Mouse (Mus musculus) forebrain, embryonic 15.5 days (tissue): ENCODE measurements around the gene Gm10282. TPM values are rescaled to one million over a fixed set of nuclear protein-coding genes. Genes with fewer than 3 reads are reported as not detected.
A peak's percentile ranks its signal among the peaks of the same experiment; 100 is the strongest.

Source experiments
- ATAC-seq: fragments of 200-750 bp; cut with Nextera tagmentation; replicated peaks from 2 replicates; pipeline ENCODE4 v1.8.0; 2017; ENCODE audit warnings: mild to moderate bottlenecking, moderate TSS enrichment, moderate library complexity
- H3K27ac ChIP-seq: fragments of 300-500 bp; sonication (generic); replicated peaks from 2 replicates; pipeline ENCODE4 v1.5.1; 2015; ENCODE audit warnings: mild to moderate bottlenecking, inconsistent platforms
- H3K27me3 ChIP-seq: fragments of 300-500 bp; sonication (generic); 2 replicates; pipeline ENCODE4 v1.6.1; 2015; ENCODE audit warnings: inconsistent platforms
- H3K36me3 ChIP-seq: fragments of 300-500 bp; sonication (generic); 2 replicates; pipeline ENCODE4 v1.6.1; 2015; ENCODE audit warnings: mild to moderate bottlenecking, inconsistent platforms
- H3K4me1 ChIP-seq: fragments of 300-500 bp; sonication (generic); 2 replicates; pipeline ENCODE4 v1.6.1; 2015; ENCODE audit warnings: inconsistent platforms
- H3K4me2 ChIP-seq: fragments of 300-500 bp; sonication (generic); replicated peaks from 2 replicates; pipeline ENCODE4 v1.6.1; 2015; ENCODE audit warnings: mild to moderate bottlenecking, inconsistent platforms
- H3K4me3 ChIP-seq: fragments of 300-500 bp; sonication (generic); 2 replicates; pipeline ENCODE4 v1.5.1; 2015; ENCODE audit warnings: mild to moderate bottlenecking, inconsistent platforms
- H3K9ac ChIP-seq: fragments of 300-500 bp; sonication (generic); replicated peaks from 2 replicates; pipeline ENCODE4 v1.6.1; 2015; ENCODE audit warnings: mild to moderate bottlenecking, inconsistent platforms
- H3K9me3 ChIP-seq: fragments of 300-500 bp; sonication (generic); 2 replicates; pipeline ENCODE4 v1.6.1; 2016; ENCODE audit warnings: inconsistent platforms
- WGBS: fragments of 180-500 bp; shearing (Covaris S2); methylation state at CpG from one replicate; pipeline ENCODE4 v1.1.7; 2015; ENCODE audit warnings: mixed read lengths; 5-methylcytosine and 5-hydroxymethylcytosine counted together
- polyA plus RNA-seq: library from polyadenylated mRNA; unstranded; fragments of >200 nt; fragmentation: Nextera tagmentation; extraction: Ambion mirVana; gene quantifications from 2 replicates; pipeline ENCODE4 v1.2.1, GENCODE M21; 2015

The Gm10282 gene
- polyA plus RNA-seq, 1 experiment from 2014 or later, result 23.1 TPM

DNA sequence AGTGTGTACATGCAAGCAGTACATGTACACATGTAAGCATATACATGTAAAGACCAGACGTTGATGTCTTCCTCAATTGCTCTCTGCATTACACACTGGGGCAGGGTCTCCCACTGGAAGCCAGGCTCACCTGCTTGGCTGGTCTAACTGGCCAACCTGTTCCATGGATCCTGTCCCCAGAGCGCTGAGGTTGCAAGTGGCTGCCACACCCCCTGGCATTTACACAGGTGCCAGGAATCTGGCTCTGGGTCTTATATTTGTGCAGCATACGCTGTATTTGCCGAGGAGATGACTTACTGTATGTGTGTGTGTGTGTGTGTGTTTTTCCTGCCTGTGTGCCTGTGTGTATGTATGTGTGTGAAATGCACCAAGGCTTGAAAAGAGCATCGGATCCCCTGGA lies 1.9 kb upstream of the Gm10282 start:
- Histone ChIP-seq H3K9ac (no peak overlapping the region), H3K27me3 (no peaks in the 10 kb centered on the region), H3K4me2 (no peak overlapping the region), H3K27ac (no peak overlapping the region), H3K36me3 (no peaks in the 10 kb centered on the region), H3K4me3 (no peak overlapping the region), H3K4me1 (peaks cover 5% of the 10 kb centered on the region; the same call in 1 of the 2 replicates), H3K9me3 (no peaks in the 10 kb centered on the region)
- ATAC-seq, result no peak
- WGBS, result 91% methylated on average over 5 of the region's 5 CpGs

DNA sequence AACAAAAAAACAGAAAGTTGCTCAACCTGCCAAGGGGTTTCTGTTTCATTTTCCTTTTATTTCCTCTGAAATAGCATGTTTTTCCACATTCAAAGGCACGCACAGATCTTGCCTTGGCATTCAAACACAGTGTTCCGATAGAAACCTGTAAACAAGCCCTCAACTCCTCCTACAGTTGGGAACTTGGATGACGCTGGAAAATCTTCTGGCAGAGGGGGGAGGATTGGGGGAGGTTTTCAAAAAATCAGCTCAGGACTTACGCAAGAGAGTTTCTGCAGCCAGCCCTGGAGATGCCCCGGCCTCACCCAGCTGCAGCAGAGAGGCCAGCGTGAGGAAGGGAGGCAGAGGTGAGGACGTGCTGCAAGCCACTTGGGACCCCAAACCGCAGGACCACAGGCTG lies 1.4 kb downstream of the Gm10282 start:
- no peak overlapping the region for H3K27ac ChIP-seq

DNA sequence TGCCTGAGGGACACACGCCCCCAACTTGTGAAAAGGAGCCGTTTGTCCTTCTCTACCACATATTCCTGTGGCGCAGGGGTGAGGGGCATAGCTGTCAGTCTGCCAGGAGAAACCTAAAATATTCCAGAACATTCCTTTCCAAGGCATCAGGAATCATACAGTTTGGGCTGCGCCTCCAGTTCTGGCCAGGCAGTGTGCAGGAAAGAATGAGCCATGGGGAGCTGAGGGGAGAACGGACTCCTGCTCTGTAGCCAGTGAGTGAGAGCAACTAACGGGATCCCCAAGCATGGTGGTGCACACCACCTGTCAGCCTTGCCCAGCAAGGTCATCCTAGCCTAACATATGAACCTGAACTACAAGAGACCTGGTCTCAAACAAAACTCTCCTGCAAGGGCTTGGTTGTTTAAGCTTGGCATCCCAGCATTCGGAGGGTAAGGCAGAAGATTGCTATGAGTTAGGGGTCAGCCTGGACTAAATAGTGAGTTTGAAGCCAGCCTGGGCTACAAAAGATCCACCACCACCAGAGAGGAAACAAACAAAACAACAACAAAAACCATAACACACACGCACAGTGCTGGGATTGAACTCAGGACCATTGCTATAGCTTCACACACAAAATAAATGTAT lies 2.0 kb downstream of the Gm10282 start:
- WGBS, result 73% methylated on average over 8 of the region's 8 CpGs
- Histone ChIP-seq H3K27me3 (no peaks in the 10 kb centered on the region), H3K9me3 (no peaks in the 10 kb centered on the region)

More for the DNA sequence above, 1.4 kb downstream of the Gm10282 start:
- Histone ChIP-seq H3K4me3 (no peak overlapping the region), H3K4me1 (no peaks in the 10 kb centered on the region; the same call in 1 of the 2 replicates), H3K9ac (no peak overlapping the region), H3K9me3 (no peaks in the 10 kb centered on the region), H3K4me2 (no peak overlapping the region), H3K36me3 (no peaks in the 10 kb centered on the region), H3K27me3 (no peaks in the 10 kb centered on the region)
- 64% methylated on average over 8 of the region's 8 CpGs for WGBS
- ATAC-seq, result no peak

DNA sequence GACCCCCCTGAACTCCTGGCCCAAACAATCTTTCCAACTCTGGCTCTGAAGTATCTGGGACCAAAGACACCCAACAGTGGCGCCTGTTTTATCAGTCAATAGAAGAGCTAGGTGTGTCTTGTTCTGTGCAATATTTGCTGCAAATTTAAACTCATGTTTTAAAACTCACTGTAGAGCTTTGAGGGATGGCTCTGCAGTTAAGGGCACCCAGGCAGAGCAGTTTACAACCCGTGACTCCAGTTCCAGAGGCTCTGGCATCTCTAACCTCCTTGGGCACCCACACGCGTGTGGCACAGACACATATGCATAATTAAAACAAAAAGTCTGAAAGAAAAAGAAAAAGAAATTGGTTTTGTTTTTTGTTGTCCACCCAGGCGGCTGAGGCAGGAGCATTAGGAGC lies 3.6 kb downstream of the Gm10282 start:
- H3K36me3 ChIP-seq, result no peaks in the 10 kb centered on the region
- no peak overlapping the region for H3K4me3 ChIP-seq
- WGBS, result 88% methylated on average over 5 of the region's 5 CpGs
- no peak overlapping the region for H3K27ac ChIP-seq
- no peaks in the 10 kb centered on the region for H3K27me3 ChIP-seq
- no peak for ATAC-seq
- no peaks in the 10 kb centered on the region for H3K4me1 ChIP-seq
- H3K4me2 ChIP-seq, result no peak overlapping the region
- no peaks in the 10 kb centered on the region for H3K9me3 ChIP-seq
- no peak overlapping the region for H3K9ac ChIP-seq

More for the DNA sequence above, 2.0 kb downstream of the Gm10282 start:
- Histone ChIP-seq H3K4me3 (no peak overlapping the region), H3K4me2 (no peak overlapping the region), H3K9ac (no peak overlapping the region), H3K4me1 (no peaks in the 10 kb centered on the region; the same call in 1 of the 2 replicates), H3K27ac (no peak overlapping the region), H3K36me3 (no peaks in the 10 kb centered on the region)
- no peak for ATAC-seq

DNA sequence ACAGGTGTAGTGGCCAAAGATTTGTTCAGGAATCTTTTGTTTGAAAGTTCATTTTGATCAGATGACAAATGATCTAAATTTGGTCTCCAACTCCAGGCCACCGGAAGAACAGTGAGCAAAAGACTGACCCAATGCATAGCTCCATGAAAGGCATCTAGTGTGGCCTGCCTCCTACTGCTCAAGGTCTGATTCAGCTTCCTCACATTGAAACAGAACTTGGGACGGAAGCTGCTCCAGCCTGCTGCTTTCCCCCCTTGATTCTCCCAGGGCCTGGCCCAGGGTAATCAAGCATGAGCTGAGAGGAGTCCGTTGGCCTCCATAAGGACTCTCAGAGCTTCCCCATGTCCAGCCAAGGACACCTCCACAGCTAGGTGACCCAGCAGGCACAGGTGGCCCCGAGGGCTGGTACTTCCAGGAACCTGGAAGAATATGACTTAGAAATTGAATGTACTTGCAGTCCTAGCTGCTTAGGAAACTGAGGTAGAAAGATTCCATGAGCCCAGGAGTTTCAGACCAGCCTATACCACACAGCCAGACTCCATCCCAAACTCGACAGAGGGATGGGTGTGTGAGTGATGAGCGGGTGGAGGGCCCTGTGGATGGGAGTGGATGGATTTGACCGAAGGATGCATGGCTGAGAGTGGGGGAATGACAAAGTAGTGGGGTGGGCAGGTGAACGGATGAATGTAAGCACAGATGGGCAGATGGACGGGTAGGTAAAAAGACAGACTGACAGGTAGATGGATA lies 4.2 kb downstream of the Gm10282 start:
- whole genome bisulfite sequencing, result 76% methylated on average over 9 of the region's 9 CpGs
- Histone ChIP-seq H3K4me3 (no peak overlapping the region), H3K9ac (no peak overlapping the region), H3K4me2 (no peak overlapping the region), H3K9me3 (no peaks in the 10 kb centered on the region), H3K36me3 (no peaks in the 10 kb centered on the region), H3K27ac (no peak overlapping the region), H3K27me3 (no peaks in the 10 kb centered on the region), H3K4me1 (peaks cover 4% of the 10 kb centered on the region)
- ATAC-seq, result no peak

DNA sequence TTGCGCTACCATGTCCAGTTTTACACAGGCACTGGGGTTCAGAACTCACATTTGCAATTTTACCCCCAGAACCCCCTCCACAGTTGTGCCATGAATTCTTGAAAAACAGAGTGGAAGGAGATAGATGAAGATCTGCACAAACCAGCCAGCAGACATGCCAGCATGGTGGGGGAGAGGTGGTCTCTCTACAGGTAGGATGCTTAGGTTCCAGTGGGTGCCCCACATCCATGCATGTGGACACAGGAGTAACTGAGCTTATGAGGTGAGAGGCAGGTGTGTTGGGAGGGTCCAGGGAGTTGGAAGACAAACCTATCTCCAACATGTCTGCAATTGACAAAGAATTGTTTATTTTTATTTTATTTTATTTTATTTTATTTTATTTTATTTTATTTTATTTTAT lies 6.1 kb downstream of the Gm10282 start:
- no peaks in the 10 kb centered on the region for H3K27me3 ChIP-seq

DNA sequence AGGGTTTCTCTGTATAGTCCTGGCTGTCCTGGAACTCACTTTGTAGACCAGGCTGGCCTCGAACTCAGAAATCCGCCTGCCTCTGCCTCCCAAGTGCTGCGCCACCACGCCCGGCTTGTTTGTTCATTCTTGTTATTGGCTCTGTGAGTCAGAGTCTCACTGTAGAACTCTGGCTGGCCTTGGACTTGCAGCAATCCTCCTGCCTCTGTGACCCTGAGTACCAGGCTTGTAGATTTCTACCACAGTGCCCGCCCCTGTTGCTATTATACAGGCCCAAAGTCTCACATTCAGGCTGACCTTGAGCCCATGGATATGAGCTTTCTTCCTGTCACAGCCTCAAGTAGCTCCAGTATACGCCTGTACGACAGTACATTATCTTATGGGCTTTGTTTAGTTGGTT lies 8.5 kb downstream of the Gm10282 start:
- no peaks in the 10 kb centered on the region for H3K9me3 ChIP-seq
- no peak overlapping the region for H3K4me2 ChIP-seq
- H3K27ac ChIP-seq, result no peak overlapping the region
- H3K27me3 ChIP-seq, result no peaks in the 10 kb centered on the region
- no peak for ATAC-seq
- H3K36me3 ChIP-seq, result no peaks in the 10 kb centered on the region
- no peak overlapping the region for H3K4me3 ChIP-seq
- H3K9ac ChIP-seq, result no peak overlapping the region
- H3K4me1 ChIP-seq, result peaks cover 6% of the 10 kb centered on the region
- 93% methylated on average over 8 of the region's 8 CpGs for WGBS

More for the DNA sequence above, 6.1 kb downstream of the Gm10282 start:
- Histone ChIP-seq H3K36me3 (no peaks in the 10 kb centered on the region), H3K4me2 (no peak overlapping the region), H3K4me3 (no peak overlapping the region), H3K27ac (no peak overlapping the region), H3K9me3 (no peaks in the 10 kb centered on the region), H3K4me1 (peaks cover 6% of the 10 kb centered on the region), H3K9ac (no peak overlapping the region)
- 89% methylated on average over 1 of the region's 1 CpGs for WGBS
- ATAC-seq, result no peak

DNA sequence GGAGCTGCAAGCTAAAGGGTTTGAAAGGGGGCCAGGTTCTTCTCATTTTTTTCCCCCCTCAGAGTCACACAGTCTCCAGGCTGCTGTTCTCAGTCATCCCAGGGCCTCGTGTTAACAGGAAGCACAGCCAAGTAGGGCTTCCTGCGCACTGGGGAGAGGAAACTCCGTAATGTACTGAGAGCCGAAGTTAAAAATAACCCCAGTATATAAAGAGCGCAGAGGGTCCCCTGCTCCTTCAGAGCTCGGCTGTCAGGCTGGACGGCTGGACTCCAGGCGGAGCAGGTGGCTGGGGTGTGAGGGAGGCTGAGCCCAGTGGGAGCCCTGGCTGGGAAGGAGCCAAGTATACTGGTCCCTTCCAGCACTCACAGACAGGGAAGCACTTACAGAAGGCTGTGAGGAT lies 9.4 kb downstream of the Gm10282 start:
- peak; percentile 77 for ATAC-seq
- Histone ChIP-seq H3K27me3 (no peaks in the 10 kb centered on the region), H3K4me3 (no peak overlapping the region), H3K27ac (peak overlapping the region; percentile 58), H3K4me2 (0 out of 2 replicates have a peak overlapping the region, but pooled peaks have one; percentile 4), H3K36me3 (no peaks in the 10 kb centered on the region), H3K9ac (no peak overlapping the region), H3K4me1 (peaks cover 6% of the 10 kb centered on the region), H3K9me3 (no peaks in the 10 kb centered on the region)
- WGBS, result 52% methylated on average over 8 of the region's 8 CpGs

DNA sequence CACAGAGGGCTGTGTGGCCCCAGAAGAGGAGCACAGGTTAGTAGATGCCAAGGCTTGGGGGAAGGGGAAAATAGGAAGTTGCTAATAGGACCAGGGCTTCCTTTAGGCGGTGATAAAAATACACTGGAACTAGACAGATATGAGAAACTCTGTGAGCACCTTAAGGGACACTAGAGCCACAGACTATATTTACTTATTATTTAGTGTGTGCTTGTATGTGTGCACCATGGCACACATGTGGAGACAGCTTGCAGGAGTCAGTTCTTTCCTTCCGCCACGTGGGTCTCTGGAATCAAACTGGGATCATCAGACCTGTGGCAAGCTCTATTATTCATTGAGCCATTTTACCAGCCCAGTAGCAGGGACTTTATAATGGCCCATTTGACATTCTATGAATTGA lies 9.9 kb downstream of the Gm10282 start:
- H3K27me3 ChIP-seq, result no peaks in the 10 kb centered on the region
- peaks cover 6% of the 10 kb centered on the region for H3K4me1 ChIP-seq
- WGBS, result 68% methylated on average over 3 of the region's 3 CpGs

DNA sequence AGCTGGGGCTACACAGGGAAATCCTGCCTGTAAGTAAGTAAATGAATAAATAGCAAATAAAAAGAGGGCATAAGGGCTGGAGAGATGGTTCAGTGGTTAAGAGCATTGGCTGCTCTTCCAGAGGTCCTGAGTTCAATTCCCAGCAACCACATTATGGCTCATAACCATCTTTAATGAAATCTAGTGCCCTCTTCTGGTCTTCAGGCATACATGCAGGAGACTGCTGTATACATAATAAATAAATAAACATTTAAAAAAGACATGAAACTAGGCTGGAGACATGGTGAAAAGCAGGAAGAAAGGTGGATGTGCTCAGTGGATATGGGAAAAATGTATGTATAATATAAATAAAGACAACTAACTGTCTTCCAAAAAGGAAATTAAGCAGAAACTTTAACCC lies 11.8 kb downstream of the Gm10282 start:
- Histone ChIP-seq H3K4me1 (peaks cover 6% of the 10 kb centered on the region), H3K9me3 (no peaks in the 10 kb centered on the region), H3K27ac (no peak overlapping the region), H3K27me3 (no peaks in the 10 kb centered on the region), H3K4me3 (no peak overlapping the region), H3K9ac (no peak overlapping the region), H3K36me3 (no peaks in the 10 kb centered on the region), H3K4me2 (no peak overlapping the region)
- ATAC-seq, result no peak

More for the DNA sequence above, 9.9 kb downstream of the Gm10282 start:
- Histone ChIP-seq H3K9ac (no peak overlapping the region), H3K36me3 (no peaks in the 10 kb centered on the region), H3K4me2 (no peak overlapping the region), H3K27ac (0 out of 2 replicates have a peak overlapping the region, but pooled peaks have one; percentile 58), H3K9me3 (no peaks in the 10 kb centered on the region), H3K4me3 (no peak overlapping the region)
- ATAC-seq, result no peak

DNA sequence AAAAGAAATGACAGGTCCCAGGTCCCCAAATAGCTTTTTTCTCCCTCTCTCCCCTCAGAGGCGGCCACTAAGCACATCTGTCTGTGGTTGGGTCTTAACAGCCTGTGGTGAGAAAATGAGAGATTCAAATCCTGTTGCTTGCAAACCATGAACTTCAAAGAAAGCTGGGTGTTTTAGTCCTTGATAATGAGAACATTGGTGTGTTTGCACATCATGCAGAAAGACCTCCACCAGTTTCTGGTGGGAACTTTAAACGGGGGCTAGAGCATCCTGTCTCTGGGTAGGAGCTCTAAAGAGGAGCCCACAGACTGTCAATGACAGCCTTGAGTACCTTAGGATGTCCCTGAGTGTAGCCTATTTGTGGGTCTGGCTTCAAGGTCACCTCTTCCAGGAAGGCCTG lies 14.0 kb downstream of the Gm10282 start:
- Histone ChIP-seq H3K4me1 (peaks cover 5% of the 10 kb centered on the region), H3K4me2 (no peak overlapping the region), H3K36me3 (no peaks in the 10 kb centered on the region), H3K4me3 (no peak overlapping the region), H3K27ac (no peak overlapping the region), H3K27me3 (no peaks in the 10 kb centered on the region), H3K9ac (no peak overlapping the region), H3K9me3 (no peaks in the 10 kb centered on the region)
- WGBS, result 79% methylated on average over 2 of the region's 2 CpGs
- no peak for ATAC-seq

DNA sequence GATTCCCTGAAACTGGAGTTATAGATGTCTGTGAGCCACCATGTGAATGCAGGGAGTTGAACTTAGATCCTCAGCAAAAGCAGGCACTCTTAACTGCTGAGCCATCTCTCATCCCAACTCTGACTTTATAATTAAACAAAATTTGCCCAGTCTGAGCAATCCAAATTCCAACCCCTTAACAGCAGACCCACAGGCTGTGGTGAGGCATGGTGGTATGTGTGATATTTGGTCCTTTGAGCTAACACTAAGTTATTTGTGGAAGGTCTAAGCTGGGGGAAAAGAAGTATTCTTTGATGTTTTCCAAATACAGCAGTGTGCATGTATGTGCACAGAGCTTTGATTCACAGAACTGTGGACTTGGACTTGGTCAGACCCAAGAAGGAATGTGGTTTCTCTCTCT lies 16.0 kb downstream of the Gm10282 start:
- Histone ChIP-seq H3K9me3 (no peaks in the 10 kb centered on the region), H3K4me3 (no peak overlapping the region), H3K27me3 (no peaks in the 10 kb centered on the region), H3K36me3 (no peaks in the 10 kb centered on the region), H3K9ac (no peak overlapping the region), H3K4me1 (no peaks in the 10 kb centered on the region), H3K4me2 (no peak overlapping the region), H3K27ac (no peak overlapping the region)
- ATAC-seq, result no peak
